Mouse (Mus musculus) megakaryocyte, embryonic 14.5 days (primary cell): Measurements from ENCODE around the gene Dnaja1.

Source experiments
- FLI1 ChIP-seq: IDR thresholded peaks from 2 replicates; pipeline ENCODE4 v1.6.1; 2012; ENCODE audit warnings: low read length, inconsistent platforms, mixed read lengths
- GATA1 ChIP-seq: IDR thresholded peaks from 3 replicates; pipeline ENCODE4 v1.6.1; 2012; ENCODE audit warnings: mixed read lengths, low read length, inconsistent platforms, borderline replicate concordance

- TF ChIP-seq GATA1 (no peak), FLI1 (no peak)
Observed at GRCm38 (mm10) chr4:40774279-40775259, 52.6 kb downstream of the Dnaja1 start.
